Mouse (Mus musculus) stomach, embryonic 16.5 days (tissue): ENCODE results near the gene Mrps33. TPM values are rescaled to one million over a fixed set of nuclear protein-coding genes. Genes with fewer than 3 reads are reported as not detected.

ENCODE experiments used
- polyA plus RNA-seq: library from polyadenylated mRNA; unstranded; fragments of >200 nt; fragmentation: Nextera tagmentation; extraction: Ambion mirVana; gene quantifications from 2 replicates; pipeline ENCODE4 v1.2.1, GENCODE M21; 2015

Mrps33 gene
- polyA plus RNA-seq, 1 experiment from 2014 or later: 162 TPM

Other genes starting within 250 kb of the Mrps33 start
- gene Adck2, start 237.1 kb downstream of the Mrps33 start, polyA plus RNA-seq: 33.5 and 34.8 TPM in 2 replicates
- gene Gm42420, start 225.2 kb downstream of the Mrps33 start, polyA plus RNA-seq: 0.43 and 2.1 TPM in 2 replicates
- gene Ndufb2, start 218.4 kb downstream of the Mrps33 start, polyA plus RNA-seq: 307 and 337 TPM in 2 replicates
- gene Braf, start 85.5 kb downstream of the Mrps33 start, polyA plus RNA-seq: 15.7 and 15.8 TPM in 2 replicates
- 0.66 and 1.2 TPM in 2 replicates for gene Tmem178b, start 62.3 kb upstream of the Mrps33 start, polyA plus RNA-seq